Mouse (Mus musculus): ENCODE data around the gene Cox8c.

Cox8c gene

DNA sequence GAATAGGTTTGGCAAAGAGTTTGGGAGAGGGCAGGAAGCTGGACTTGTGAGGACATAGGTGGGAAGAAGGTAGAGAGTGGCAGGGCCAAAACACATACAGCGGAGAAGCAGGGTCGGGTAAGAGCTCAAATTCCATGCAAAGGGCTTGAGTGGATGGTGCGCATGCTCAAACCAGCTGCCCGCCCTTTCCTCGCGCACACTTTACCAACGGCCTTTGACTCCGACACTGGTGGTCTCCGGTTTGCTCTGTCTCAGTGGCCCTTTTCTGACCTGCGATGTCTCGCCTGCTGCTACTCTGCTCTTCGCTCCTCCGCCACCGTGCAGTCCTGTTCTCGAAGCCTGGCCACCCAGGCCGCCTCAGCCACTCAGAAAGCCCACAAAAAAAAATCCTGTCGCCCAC is at the start of gene Cox8c:
Gene Cox8c (plus strand): TSS at position 226 of the 400 bp plus-strand sequence.
- DNase-seq, result no peak

DNA sequence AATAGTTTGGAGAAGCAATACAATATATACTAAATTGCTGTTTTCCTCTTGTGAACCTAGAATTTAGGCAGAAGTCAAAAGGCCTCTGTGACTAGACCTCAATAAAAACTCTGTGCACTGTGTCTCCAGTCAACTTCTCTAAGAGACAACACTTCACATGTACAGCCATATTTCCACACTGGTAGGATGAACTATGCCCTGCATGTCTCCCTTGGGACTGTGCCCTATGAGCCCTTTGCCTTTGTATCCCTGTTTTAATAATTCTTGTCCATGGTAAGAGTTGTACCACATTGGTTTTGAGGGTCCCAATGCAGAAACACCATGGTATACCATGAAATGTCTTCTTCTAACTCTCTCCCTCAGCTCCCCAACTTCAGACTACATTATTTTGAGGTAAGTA is 38.3 kb upstream of the Cox8c start:
- no peak for DNase-seq

DNA sequence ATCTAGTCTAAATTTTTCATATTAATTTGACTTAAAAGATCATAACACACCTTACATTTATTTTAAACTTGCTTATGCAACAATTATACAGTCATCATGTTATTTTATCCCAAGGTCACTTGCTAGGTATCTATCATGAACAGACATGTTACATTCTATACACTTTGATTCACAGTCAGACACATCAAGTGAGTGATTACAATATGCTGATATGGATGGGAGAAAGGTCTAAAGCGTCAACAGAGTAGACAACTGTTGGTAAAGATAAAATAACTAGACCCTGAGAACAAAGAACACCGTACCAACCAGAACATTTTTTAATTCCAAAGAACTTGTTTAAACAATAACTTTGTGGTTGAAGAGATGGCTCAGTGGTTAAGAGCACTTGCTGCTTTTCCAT is 29.3 kb upstream of the Cox8c start:
- DNase-seq, result no peak

DNA sequence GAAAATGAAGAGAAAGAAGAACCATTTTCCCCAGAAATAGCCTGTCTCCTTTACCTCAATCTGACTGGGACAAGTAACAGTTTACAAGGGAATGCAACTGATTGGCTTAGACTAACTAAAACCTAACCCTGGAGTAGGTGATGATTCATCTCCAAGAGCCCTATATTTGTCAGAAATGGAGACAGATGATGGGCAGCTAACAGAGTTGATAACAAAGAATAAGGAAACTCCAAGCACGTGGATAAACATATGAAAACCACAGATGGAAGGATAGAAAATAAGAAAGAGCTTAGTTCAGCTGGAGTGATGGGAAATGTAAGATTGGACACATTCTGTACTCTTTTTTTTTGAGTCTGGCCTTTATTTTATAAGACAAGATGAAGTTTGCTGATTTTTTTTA is 28.6 kb upstream of the Cox8c start:
- no peak for DNase-seq

DNA sequence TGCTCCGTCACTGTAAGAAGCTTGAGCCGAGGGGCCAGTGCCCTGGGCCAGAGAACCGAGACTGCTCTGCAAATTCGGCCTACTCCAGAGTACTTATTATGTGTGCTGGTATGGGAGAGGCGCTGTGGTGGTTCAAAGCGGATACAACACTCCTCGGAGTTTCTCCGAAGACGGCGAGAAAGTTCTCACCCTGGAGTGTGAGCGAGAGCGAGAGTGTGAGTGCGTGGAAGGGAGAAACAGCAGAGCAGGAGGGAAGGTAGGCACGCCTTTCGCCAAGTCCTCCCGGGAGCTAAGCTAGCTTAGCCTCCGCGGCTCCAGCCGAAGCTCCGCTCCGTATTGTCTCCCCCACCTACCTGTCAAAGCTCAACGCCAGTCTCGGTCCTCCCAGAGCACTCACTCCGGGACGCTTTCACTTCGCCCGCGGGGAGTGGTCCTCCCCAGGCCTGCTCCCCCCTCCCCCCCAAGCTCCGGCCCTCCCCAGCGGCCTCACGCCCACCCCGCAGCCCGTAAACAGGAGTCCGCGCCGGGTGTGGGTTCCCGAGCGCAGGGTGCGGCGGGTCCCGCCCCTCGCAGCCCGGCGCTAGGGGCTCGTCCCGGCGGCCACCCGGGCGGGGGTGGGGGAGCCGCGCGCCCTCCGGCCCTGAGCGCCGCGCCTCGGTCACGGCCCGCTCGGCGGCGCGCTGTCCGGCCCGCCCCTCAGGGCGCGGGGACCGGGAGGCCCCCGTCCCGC is 21.6 kb upstream of the Cox8c start:
- DNase-seq, result peak; percentile 37

DNA sequence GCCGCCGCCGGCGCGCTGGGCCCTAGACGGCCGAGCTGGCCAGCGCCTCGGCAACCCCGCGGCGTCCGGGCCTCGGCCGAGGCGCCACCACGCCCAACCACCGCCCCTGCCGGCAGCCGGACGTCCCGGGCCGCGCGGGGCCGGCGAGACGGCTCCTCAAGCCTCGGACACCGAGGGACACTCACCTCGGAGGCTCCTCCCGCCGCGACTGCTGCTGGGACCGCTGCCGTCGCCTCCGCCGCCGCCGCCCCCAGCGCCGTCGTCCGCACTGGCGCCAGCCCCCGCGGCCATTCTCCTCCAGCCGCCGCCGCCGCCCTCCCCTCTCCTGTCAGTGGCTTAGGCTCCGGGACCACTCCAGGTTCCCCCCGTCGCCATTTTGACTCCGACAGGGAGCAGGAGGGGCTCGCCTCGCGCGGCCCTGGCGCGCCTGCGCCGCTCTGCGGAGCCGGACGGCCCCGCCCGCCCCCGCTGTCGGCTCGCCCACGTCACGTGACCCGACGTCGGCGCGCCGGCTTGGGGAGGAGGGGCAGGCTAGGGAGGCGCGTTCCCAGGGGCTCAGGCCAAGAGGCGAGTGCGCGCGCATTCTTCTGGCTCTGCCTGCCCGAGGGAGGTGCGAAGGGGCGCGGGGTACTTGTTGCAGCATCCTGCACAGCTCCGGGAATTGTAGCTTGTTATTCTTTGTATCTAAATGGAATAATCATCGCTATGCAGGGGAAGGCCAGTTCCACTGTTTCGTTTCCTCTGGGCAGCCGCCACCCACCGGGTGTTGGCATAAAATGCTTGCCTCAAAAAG is 20.9 kb upstream of the Cox8c start, which contains the start of gene Btbd7:
Gene Btbd7 (minus strand): TSS at position 441 of the 793 bp plus-strand sequence.
- DNase-seq, result peak; percentile 96

DNA sequence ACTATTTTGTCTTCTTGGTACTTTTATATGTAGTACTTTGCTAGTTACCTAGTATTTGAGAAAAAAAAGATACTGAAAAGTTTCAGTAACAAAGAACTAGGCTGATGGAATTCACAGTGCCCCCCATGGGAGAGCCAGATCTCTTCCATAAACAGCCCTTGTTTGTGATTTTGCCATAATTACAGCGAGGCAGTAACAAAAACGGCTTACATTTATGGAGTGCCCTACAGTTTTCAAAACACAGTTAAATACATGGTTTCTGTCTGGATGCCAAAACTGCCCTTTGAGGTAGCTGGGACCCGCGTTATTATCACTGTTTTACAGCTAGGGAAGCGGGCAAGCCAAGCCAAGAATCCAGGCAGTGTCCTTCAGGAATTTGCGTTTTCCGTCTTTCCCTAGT is 20.2 kb upstream of the Cox8c start:
- DNase-seq, result no peak

DNA sequence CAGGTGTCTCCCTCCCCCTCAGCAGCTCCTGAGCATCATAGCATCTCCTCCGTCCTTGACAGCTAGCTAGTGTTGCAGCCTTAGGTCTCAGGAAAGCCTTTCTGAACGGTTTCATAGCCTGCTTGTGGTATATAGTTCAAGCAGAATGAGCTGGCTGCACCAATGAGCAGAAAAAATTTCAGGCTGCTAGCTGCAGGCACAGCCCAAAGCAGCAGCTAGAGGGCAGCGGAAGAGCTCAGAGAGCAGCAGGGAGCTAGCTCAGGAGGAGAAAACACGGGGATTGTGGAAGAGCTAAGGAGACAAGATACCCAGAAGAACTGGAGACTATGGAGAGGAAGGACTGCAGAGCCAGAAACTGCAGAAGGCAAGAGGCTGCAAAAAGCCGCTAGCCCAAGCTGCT is 13.4 kb upstream of the Cox8c start:
- DNase-seq, result no peak

DNA sequence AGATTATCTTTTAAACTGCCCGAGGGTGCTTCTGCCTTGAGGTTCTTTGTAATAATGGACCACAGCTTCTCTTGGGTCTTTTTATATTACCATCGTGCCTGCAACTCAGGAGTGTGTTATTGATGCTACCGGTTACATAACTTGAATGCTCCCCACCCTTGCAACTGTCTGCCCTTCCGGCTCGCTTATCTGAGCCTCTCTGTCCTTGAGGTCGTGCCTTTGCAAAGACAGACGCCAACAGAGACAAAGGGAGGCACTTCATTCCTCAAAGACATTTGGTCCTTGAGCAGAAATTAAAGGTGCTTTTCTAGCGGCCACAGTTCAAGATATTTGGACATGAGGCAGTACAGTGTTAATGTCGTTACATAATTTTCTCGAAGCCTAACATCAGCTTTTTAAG is 11.8 kb upstream of the Cox8c start:
- no peak for DNase-seq

DNA sequence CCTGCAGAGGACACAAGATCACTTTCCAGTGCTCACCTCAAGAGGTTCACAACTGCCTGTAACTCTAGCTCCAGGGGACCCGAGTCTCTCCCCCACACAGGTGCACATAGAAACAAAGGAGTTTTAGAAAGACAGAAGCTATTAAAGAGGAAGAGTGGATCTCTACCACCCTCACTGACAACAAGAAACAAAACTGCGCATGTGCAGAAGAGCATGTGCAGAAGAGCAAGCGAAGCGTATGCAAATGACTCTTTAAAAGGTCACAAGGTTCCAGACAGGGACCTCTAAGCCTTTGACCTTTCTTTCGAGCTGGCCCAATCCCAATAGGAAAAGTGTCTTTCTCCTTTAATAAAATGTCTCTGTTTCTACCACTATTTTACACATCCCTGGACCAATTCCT is 10.5 kb upstream of the Cox8c start:
- DNase-seq, result no peak

DNA sequence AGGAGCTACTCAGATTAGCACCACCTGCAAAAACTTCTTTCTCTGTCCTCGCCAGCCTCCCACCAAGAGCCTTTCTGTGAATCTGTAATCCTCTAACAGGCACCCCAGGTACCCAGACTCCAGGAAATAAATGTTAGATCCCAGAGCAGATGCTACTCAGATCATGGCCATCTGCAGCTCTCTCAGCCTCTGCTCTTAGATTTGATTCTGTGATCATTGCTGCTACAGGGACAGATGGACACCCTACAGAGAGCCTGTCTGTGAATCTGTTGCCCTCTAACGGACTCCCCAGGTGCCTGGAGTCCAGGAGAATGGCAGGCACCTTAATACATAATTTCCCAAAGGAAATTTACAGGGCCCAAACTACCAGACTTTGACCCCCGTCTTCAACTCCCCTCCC is 9.1 kb downstream of the Cox8c start:
- no peak for DNase-seq

DNA sequence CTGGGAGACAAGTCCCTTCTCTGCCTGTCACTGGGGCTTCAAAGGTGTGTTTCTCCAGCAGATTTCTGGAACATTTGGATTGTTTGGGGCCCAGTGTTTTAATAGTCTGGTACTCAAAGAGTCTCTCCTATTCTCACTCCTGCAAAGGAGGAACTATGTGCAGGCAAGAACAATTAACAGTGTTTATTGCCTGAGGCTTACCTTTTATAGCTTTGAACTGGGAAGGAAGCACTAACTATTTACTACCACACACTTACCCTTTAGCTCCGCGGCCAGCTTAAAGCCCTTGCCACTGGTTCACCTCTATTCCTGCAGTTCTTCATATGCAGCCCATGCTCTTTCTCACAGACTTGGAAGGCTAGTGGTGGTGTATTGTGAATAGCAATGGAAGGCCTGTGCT is 17.0 kb downstream of the Cox8c start:
- no peak for DNase-seq

DNA sequence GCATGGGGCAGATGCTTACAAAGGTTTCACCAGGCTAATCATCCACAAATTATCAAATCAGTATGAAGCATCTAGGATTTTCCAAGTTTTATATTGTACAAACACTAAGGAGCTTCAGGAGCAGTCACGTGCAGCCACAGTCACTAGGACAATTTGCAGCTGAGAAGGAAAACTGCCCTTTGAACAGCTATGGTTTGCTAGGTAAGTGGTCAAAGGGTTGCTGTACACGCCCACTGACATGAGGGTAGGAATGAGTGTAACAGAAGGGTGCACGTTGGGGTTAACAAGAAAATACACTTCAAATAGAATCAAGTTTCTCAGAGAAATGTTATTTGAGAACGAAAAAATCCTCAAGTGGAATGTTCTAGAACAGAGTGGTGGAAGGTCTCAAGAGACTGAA is 30.6 kb downstream of the Cox8c start:
- DNase-seq, result peak; percentile 11

DNA sequence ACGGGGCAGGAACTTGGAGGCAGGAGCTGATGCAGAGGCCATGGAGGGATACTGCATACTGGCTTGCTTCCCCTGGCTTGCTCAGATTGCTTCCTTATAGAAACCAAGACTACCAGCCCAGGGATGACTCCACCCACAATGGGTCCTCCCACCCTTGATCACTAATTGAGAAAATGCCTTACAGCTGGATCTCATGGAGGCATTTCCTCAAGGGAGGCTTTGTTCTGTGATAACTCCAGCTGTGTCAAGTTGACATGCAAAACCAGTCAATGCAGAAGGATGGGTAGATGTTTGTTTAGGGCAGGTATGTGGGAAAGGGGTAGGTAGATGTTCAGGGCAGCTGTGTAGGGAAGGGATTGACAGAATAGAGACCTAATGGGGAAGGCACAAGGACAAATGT is 31.2 kb downstream of the Cox8c start:
- no peak for DNase-seq

DNA sequence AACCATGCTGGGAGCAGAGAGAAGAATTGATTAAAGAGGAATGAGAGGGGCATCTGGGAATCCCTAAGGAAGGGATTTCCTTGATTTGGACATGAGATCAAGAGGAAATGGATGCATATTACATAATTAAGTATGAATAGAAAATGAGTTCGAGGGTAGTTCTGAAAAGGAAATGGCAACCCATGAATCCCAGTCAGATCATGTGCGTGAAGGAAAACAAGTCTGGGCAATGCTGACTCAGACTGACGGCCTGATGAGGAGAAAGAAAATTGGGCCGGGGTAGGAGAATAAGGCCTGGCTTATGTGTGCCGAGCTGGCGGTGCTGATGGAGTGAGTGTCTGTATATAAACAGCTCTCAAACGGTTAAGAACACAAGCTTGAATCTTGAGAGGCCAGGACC is 31.7 kb downstream of the Cox8c start:
- no peak for DNase-seq

DNA sequence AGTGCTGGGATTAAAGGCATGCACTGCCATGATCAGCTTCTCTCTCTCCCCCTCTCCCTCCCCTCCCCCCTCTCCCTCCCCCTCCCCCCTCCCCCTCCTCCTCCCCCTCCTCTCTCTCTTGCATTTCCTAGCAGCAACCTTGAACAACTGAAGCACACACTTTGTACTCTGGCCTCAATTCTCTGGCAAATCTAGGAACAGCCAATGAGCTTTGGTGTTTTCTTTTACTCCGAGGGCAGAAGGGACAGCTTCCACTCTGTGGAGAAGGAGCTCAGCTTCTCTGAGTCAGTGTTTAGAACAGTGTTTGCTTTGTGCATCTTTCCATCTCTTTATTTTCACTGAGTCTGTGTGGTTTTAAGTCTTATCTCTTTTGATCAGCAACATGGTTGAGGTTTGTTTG is 36.8 kb downstream of the Cox8c start:
- DNase-seq, result no peak

DNA sequence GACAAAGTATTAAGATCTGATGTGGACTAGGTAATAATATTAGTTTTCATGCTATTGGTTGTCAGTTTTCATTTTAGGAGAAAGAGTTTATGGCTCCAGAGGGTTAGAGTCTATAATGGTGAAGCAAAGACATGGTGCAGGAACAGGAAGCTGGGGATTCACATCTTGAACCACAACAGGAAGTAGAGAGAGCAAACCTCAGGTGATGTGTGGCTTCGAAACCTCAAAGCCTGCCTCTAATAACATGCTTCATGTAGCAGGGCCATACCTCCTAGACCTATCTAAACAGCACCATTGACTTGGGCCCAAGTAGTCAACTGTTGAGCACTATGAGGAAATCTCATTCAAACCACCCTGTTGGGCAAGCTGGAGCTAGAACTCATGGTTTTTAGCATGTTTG is 46.5 kb downstream of the Cox8c start:
- DNase-seq, result no peak

DNA sequence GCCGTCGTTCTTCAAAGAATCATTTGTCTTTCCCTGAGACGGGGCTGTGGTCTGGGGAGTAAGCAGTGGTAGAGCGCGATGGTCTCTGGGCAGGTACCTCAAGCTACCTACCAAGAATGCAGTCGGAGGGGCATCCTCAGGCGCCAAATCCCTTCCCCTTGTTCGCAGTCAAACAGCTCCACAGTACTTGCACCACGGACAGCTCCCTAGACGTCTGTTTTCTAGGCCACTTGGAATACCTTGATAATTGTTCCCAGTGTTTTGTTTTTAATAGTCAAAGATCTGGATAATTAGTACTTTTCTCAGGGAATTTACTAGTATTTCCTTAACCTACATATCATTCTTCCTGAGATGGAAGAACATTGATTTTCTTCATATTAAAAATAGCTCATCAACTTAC is 48.7 kb downstream of the Cox8c start:
- no peak for DNase-seq

DNA sequence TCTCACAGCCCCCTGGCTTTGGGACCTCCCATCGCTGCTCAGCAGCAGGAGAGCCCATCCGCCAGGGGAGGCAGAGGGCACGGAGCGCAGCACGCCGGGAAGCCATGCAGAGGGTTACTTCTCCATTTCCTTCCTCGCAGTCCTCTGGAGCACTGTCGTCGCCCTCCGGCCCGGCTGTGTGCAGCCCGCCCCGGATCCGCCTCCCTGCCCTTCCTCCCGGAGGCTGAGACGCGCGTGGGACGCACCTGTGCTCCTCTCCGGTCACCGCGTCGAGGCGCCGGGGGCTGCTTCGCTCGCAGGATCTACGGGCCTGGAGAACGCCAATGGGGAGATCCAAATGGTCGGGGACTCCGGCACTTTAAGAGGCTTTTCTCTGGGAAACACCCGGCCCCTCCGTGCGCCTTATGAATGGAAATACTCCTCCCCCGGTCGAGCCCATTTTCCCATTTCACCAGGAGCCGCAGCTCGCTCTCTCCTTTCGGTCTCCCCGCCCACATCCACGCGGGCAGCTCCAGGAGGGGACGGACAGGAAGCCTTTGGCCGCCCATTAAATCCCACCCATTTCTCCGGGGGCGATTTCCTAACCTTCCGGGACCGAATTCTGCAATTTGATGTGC is 49.8 kb downstream of the Cox8c start, which contains the start of gene Unc79:
Gene Unc79 (plus strand): TSS at position 82 of the 617 bp plus-strand sequence.
- DNase-seq, result peak; percentile 10

DNA sequence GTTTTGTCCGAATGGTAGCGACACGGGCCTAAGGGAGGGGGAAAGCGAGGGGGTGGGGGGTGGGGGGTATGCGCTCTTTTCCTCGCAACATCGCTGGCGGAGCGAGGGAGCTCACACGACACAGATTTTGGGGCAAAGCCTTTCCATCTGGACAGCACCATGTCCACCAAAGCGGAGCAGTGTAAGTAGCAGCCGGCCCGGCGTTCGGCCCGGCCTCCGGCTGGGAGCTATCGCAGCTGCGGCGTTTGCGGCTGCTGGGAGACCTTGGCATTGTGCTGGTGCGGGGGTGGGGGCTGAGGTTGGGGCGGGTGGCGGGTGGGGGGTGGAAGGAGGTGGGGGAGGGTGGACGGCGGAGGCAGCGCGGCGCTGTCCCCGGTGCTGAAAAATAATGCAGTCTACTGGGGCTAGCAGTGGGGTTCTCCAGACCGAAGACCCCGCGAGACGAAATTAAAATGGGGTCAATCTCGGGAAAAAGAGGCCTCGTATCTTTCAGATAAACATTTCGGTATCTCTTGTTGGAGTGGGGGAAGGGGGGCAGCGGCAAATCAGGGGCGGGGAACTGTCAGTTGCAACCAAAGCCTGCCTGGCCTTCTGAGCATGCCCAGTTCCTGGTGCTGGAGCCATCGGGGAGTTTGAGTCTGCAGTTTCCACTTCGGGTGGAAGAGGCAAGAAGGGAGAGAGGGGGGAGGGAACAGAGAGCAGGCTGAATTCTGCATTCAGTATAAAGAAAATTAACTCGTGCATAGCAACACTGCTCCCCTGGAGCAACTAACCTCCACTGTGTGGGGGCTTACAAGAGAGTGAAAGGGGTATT is 50.5 kb downstream of the Cox8c start:
- DNase-seq, result no peak
